Mouse (Mus musculus) liver, embryonic 16.5 days (tissue): ENCODE results near the gene Tmem41a. TPM values are rescaled to one million over a fixed set of nuclear protein-coding genes. Genes with fewer than 3 reads are reported as not detected.

Experiments used
- ATAC-seq: fragments of 200-750 bp; cut with Nextera tagmentation; 2 replicates; pipeline ENCODE4 v1.8.0; 2017; ENCODE audit warnings: low read depth, mild to moderate bottlenecking, moderate number of reproducible peaks, moderate library complexity
- H3K27ac ChIP-seq: fragments of 300-500 bp; sonication (generic); 2 replicates; pipeline ENCODE4 v1.5.1; 2014; ENCODE audit warnings: mild to moderate bottlenecking, low read length
- H3K27me3 ChIP-seq: fragments of 300-500 bp; sonication (generic); 2 replicates; pipeline ENCODE4 v1.6.1; 2014; ENCODE audit warnings: low read depth, low read length, mixed read lengths; ENCODE audit not compliant: control insufficient read depth, insufficient read depth
- H3K36me3 ChIP-seq: fragments of 300-500 bp; sonication (generic); 2 replicates; pipeline ENCODE4 v1.6.1; 2014; ENCODE audit warnings: mild to moderate bottlenecking; ENCODE audit not compliant: control insufficient read depth, insufficient read depth
- H3K4me1 ChIP-seq: fragments of 300-500 bp; sonication (generic); 2 replicates; pipeline ENCODE4 v1.6.1; 2014; ENCODE audit warnings: low read depth, low read length, mixed read lengths; ENCODE audit not compliant: control insufficient read depth
- H3K4me2 ChIP-seq: fragments of 300-500 bp; sonication (generic); 2 replicates; pipeline ENCODE4 v1.6.1; 2014; ENCODE audit warnings: low read depth, low read length, mixed read lengths
- H3K4me3 ChIP-seq: fragments of 300-500 bp; sonication (generic); 2 replicates; pipeline ENCODE4 v1.5.1; 2014; ENCODE audit warnings: low read depth, mild to moderate bottlenecking, low read length
- H3K9ac ChIP-seq: fragments of 300-500 bp; sonication (generic); 2 replicates; pipeline ENCODE4 v1.6.1; 2014; ENCODE audit warnings: low read depth, low read length
- H3K9me3 ChIP-seq: fragments of 300-500 bp; sonication (generic); replicated peaks from 2 replicates; pipeline ENCODE4 v1.6.1; 2016; ENCODE audit warnings: low read length; ENCODE audit not compliant: control insufficient read depth
- WGBS: fragments of 180-500 bp; shearing (Covaris S2); extraction: QIAGEN DNeasy Blood & Tissue Kit; methylation state at CpG from one replicate; pipeline ENCODE4 v1.1.7; 2014; ENCODE audit not compliant: insufficient replicate concordance; 5-methylcytosine and 5-hydroxymethylcytosine counted together
- polyA plus RNA-seq: library from polyadenylated mRNA; unstranded; fragments of >200 nt; fragmentation: Nextera tagmentation; extraction: Ambion mirVana; gene quantifications from 2 replicates; pipeline ENCODE4 v1.2.1, GENCODE M21; 2015

Tmem41a gene
- polyA plus RNA-seq, 1 experiment from 2014 or later = 13.0 TPM

DNA sequence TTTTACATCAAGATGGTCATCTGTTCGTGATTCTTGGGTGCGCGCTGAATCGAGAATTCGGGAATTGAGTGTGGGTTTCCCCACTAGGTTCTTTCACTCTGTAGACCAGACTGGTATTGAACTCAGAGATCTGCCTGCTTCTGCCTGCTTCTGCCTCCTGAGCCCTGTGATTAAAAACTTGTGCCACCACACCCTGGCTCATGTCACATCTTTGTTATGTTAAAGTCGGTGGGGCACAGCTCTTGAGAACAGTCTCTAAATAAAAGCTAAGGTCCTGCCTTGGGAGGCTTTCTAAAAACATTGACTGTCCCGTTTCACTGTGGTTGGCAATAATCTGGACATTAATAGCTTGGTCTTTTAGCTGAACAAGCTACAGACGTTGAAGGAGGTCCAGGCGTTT lies 35.8 kb upstream of the Tmem41a start:
- WGBS = 82% methylated on average over 9 of the region's 9 CpGs
- Histone ChIP-seq H3K4me2 (no peak overlapping the region), H3K4me3 (no peak overlapping the region), H3K27me3 (no peaks in the 10 kb centered on the region), H3K9me3 (no peaks in the 10 kb centered on the region), H3K9ac (no peak overlapping the region), H3K36me3 (no peaks in the 10 kb centered on the region), H3K27ac (no peak overlapping the region), H3K4me1 (no peaks in the 10 kb centered on the region)
- ATAC-seq = no peak

DNA sequence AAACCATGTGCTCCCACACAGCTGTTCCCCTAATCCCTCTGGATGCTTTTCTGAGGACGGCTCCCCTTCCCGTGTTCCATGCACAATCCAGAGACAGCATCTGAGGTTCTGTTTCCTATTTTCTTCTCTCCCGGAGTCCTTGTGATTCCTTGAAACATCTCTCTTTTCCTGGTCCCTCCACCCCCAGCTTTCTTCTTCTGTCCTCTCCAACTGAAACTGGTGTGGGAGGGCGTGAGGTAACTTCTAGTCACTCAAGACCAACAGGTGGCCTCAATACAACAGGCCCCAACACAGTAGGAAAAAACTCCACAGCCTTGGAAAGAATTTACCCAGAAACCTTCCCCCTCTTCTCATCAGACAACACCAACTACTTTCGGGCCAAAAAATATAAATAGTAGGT lies 30.0 kb upstream of the Tmem41a start:
- no peak overlapping the region for H3K4me3 ChIP-seq
- 60% methylated on average over 5 of the region's 5 CpGs for WGBS
- ATAC-seq = no peak

DNA sequence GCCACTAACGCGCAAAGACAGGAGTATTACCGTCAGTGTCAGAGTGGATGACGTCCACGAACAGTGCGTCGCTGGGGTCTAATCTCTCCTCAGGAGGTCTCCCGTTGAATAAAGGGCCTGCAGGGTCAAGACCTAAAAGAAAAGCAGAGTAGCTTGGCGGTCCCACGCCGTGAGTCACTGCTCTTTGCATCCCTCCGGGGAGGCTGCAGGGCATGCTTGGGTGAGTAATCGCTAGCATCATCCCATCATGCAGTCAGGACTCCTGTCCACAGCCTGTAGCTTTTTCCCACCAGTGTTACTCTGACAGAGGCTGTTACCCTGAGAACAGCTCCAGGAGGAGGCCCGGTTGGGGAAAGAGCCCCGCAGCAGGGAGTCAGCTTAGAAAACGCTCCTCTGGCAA lies 28.9 kb upstream of the Tmem41a start:
- ATAC-seq = no peak
- Histone ChIP-seq H3K4me3 (no peak overlapping the region), H3K9me3 (no peaks in the 10 kb centered on the region), H3K27ac (no peak overlapping the region), H3K27me3 (peaks cover 11% of the 10 kb centered on the region), H3K9ac (no peak overlapping the region), H3K4me2 (no peak overlapping the region), H3K4me1 (no peaks in the 10 kb centered on the region), H3K36me3 (no peaks in the 10 kb centered on the region)
- 13% methylated on average over 16 of the region's 16 CpGs for WGBS

More for the DNA sequence above, 30.0 kb upstream of the Tmem41a start:
- peaks cover 11% of the 10 kb centered on the region for H3K27me3 ChIP-seq
- H3K9me3 ChIP-seq = no peaks in the 10 kb centered on the region
- H3K9ac ChIP-seq = no peak overlapping the region
- H3K36me3 ChIP-seq = no peaks in the 10 kb centered on the region
- H3K4me2 ChIP-seq = no peak overlapping the region
- no peaks in the 10 kb centered on the region for H3K4me1 ChIP-seq
- H3K27ac ChIP-seq = no peak overlapping the region

DNA sequence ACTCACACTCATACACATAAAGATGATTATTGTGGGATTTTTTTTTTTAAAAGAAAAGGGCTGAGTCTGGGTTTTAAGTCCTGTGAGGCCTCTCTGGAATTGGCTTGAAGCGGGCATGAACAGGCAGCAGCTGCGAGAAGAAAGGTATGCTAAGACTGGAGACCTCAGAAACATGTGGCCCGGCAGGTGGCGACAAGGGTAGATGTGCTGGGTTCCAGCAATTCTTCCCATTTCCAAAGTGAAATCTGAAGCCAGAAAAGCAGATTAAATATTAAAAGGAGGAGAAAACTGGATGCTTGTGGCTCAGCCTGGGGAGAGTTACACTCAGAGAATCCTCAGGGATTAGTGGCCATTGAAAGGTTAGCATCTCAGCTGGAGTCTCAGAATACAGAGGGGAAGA lies 24.1 kb upstream of the Tmem41a start:
- Histone ChIP-seq H3K27ac (no peak overlapping the region), H3K27me3 (peaks cover 11% of the 10 kb centered on the region), H3K4me1 (no peaks in the 10 kb centered on the region), H3K9me3 (no peaks in the 10 kb centered on the region), H3K9ac (no peak overlapping the region), H3K36me3 (no peaks in the 10 kb centered on the region), H3K4me2 (no peak overlapping the region), H3K4me3 (no peak overlapping the region)
- ATAC-seq = no peak
- WGBS = 67% methylated on average over 4 of the region's 4 CpGs

DNA sequence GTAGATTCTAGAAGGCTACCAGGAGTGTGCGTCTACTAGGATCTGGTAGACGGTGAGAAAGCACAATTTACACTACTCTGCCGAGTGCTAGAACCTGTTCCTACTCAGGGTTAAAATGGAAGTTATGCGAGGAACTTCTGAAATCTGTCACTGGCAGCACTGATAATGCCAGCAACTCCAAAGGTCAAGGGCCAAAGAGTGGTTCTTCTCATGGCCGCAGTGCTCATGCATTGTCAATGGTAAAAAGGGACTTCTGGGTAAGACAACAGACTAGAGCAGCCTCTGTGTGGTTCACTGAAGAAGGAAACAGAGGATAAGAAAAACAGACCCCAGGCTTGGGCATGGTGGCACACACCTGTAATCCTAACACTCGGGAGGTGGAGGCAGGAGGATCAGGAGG lies 23.2 kb upstream of the Tmem41a start:
- H3K27ac ChIP-seq = no peak overlapping the region
- H3K4me2 ChIP-seq = no peak overlapping the region
- H3K9me3 ChIP-seq = no peaks in the 10 kb centered on the region
- no peak for ATAC-seq
- no peaks in the 10 kb centered on the region for H3K4me1 ChIP-seq
- WGBS = 62% methylated on average over 6 of the region's 6 CpGs
- H3K27me3 ChIP-seq = peaks cover 2% of the 10 kb centered on the region
- H3K36me3 ChIP-seq = no peaks in the 10 kb centered on the region
- no peak overlapping the region for H3K4me3 ChIP-seq
- H3K9ac ChIP-seq = no peak overlapping the region

DNA sequence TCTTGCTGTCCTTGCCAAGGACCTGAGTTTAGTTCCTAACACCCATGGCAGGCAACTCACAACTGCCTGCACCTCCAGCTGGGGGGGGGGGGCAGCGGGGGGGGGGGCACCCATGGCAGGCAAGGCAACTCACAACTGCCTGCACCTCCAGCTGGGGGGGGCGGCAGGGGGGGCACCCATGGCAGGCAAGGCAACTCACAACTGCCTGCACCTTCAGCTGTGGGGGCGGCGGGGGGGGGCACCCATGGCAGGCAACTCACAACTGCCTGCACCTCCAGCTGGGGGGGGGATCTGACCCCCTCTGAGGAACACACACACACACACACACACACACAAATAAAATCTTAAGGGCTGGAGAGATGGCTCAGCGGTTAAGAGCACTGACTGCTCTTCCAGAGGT lies 22.5 kb upstream of the Tmem41a start:
- Histone ChIP-seq H3K9ac (no peak overlapping the region), H3K4me2 (no peak overlapping the region), H3K4me3 (no peak overlapping the region), H3K27me3 (no peaks in the 10 kb centered on the region), H3K36me3 (no peaks in the 10 kb centered on the region), H3K9me3 (no peaks in the 10 kb centered on the region), H3K4me1 (no peaks in the 10 kb centered on the region), H3K27ac (no peak overlapping the region)
- 67% methylated on average over 5 of the region's 5 CpGs for WGBS
- no peak for ATAC-seq

DNA sequence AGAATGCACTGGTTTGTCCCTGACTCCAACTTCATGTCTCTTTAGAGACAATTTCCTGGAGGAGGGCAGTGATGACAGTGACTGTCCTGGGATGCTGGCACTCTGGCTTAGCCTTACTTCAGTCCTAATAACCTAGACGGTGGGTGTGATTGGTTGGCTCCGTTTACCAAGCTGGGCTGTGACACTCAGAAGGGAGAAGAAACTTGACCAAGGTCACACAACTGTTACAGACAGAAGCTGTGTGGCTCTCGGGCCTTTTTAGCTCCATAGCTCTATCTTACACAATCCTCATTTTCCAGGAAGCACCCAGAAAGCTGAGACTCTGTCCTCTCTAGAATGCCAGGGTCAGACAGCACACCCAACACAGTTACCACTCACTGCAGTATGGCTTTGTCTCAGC lies 18.2 kb upstream of the Tmem41a start:
- no peaks in the 10 kb centered on the region for H3K27me3 ChIP-seq
- ATAC-seq = no peak
- no peak overlapping the region for H3K4me3 ChIP-seq
- no peak overlapping the region for H3K4me2 ChIP-seq
- H3K9ac ChIP-seq = no peak overlapping the region
- H3K4me1 ChIP-seq = no peaks in the 10 kb centered on the region
- WGBS = 55% methylated on average over 3 of the region's 3 CpGs
- no peaks in the 10 kb centered on the region for H3K9me3 ChIP-seq
- no peaks in the 10 kb centered on the region for H3K36me3 ChIP-seq
- H3K27ac ChIP-seq = no peak overlapping the region

DNA sequence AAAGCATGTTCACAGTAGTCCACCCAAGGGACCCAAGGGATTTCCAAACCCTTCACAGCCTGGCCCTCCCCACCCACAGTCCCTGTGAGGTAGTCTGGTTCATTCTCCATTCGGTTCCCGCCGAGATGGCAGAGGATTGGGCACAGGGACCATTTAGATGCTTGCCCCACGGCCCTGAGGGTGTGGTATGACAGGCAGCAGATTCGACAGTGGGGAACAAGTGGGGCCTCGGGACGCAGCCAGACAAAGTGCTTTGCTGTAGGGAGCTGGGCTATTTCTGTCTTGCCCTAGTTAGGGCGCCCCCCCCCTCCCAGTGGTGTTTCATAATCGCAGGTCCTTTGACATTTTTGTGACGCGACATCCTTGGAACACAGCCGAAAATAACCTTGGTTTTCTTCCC lies 8.2 kb upstream of the Tmem41a start:
- no peak overlapping the region for H3K9ac ChIP-seq
- H3K36me3 ChIP-seq = no peaks in the 10 kb centered on the region
- H3K4me1 ChIP-seq = no peaks in the 10 kb centered on the region
- no peaks in the 10 kb centered on the region for H3K9me3 ChIP-seq
- H3K4me3 ChIP-seq = no peak overlapping the region
- WGBS = 66% methylated on average over 12 of the region's 12 CpGs
- H3K27me3 ChIP-seq = no peaks in the 10 kb centered on the region
- no peak overlapping the region for H3K27ac ChIP-seq
- ATAC-seq = no peak
- no peak overlapping the region for H3K4me2 ChIP-seq

DNA sequence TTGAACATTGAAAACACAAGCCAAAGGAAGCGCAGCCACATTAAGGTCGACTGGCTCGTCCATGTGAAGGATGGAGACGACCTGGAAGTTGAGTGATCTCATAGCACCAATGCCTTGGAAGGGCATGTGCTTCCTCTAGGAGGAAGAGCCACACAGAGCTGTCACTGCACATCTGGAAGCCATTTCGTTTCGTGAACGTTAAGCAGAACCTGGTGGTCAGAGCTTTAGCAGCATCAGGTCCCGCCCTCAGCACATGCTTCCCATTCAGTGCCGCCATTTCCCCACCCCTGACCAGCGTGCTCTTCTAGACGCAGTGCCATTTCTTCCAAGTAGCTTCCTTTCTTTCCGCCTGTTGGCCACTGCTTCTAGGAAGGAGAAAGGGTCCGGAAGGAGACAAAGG lies 18.9 kb downstream of the Tmem41a start:
- ATAC-seq = no peak
- Histone ChIP-seq H3K4me2 (no peak overlapping the region), H3K27me3 (no peaks in the 10 kb centered on the region), H3K27ac (no peak overlapping the region), H3K36me3 (no peaks in the 10 kb centered on the region), H3K9me3 (no peaks in the 10 kb centered on the region), H3K4me1 (no peaks in the 10 kb centered on the region), H3K4me3 (no peak overlapping the region), H3K9ac (no peak overlapping the region)
- 75% methylated on average over 13 of the region's 13 CpGs for WGBS

DNA sequence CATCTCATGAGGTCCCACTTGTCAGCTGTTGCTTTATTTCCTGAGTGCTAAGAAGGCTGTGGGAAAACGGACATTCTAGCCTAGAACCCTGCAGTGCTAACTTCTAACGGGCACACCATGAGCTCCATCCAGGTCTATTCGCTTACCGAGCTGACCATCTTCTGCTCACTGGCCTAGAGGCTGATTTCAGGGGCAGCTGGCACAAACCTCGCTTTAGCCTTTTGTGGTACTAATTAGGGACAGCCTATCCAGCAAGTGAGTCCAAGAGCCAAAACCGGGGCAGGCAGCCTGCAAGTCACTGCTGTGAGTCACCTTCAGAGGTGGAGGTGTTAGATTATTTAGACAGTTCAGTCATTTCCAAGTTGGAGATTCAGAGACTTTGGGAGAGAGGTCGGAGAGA lies 30.7 kb downstream of the Tmem41a start:
- Histone ChIP-seq H3K4me2 (no peak overlapping the region), H3K27ac (no peak overlapping the region), H3K4me3 (no peak overlapping the region), H3K4me1 (no peaks in the 10 kb centered on the region), H3K27me3 (no peaks in the 10 kb centered on the region), H3K36me3 (no peaks in the 10 kb centered on the region), H3K9ac (no peak overlapping the region), H3K9me3 (no peaks in the 10 kb centered on the region)
- WGBS = 56% methylated on average over 7 of the region's 7 CpGs
- ATAC-seq = no peak
